Mouse (Mus musculus): ENCODE measurements around the gene Gm11757.
"Not testable (repeated sequence)": the region's sequence is repeated elsewhere in the genome, so short reads cannot be mapped to it uniquely, and the experiment has no call there.

DNA sequence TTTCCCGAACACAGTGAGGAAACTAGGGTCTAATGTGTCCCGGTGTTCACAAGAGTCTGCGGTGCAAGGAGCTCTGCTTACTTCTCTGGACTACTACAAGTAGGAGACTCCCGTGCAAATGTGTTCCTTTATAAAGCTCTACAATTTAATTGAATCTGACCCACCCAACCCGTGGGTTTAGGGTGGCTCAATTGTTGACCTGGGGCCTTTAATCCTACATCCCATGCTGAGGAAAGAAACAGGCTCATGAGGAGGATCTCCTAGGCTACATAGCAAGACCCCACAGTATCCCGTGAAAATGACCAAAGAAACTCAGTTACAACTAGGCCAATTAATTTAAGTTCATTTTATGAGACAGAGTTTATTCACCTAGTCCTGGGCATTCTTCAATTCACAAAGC is 29.7 kb upstream of the Gm11757 start, which contains the start of gene Gm11756:
- TF ChIP-seq GATA1, TAL1 (IDR thresholded peaks at IDR 0.05; ENCODE audit: low read length): not testable (repeated sequence)

All from erythroblast, embryonic 14.5 days (primary cell).